Mouse (Mus musculus): ENCODE results near the gene Stk19.
"Not testable (repeated sequence)": the region's sequence is repeated elsewhere in the genome, so short reads cannot be mapped to it uniquely, and the experiment has no call there.

DNA sequence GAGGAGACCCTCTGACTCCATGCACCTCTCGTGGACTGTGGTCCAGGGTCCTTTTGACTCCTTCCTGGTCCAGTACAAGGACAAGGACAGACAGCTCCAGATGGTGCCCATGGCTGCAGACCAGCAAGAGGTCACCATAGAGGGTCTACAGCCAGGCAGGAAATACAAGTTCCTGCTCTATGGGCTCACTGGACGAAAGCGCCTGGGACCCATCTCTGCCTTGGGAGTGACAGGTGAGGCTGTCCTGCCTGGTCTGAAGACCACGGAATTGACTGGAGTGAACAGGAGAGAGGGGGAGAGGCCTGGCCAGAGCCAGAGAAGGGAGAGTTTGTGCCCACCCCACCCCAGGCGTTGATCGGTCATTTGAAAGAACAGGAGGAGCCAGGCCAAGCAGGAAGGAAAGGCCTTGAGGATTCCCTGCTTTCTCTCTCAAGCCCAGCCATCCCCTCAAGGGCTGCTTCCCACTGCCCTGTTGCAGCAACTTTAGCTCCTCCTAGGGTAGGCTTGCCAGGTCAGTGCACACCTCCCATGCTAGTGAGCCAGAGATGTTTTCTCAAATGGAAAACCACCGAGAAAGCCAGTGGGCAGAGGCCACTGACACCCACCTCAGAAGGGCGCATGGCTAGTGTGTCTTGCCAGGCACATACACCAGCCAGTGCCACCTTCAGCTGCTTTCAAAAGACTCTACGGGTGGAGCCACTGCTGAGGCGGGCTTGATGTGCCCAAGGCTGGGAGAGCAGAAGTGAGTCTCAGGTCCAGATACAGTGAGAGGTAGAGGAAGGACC is 39.3 kb downstream of the Stk19 start:
- TF ChIP-seq GATA1, TAL1 (IDR thresholded peaks at IDR 0.05; ENCODE audit: low read length): not testable (repeated sequence)

Measured in erythroblast, embryonic 14.5 days (primary cell).